Comparison of ENCODE assay signal across 23 mouse cellular contexts in genomic region chr10:110112669-110113458, GRCm38 (mm10).
DNase-seq lines count a peak whose midpoint lies in the region; ATAC-seq lines count a peak whose summit lies in the region.
"Had no signal": no experiment of that assay in that cellular context is flagged by ENCODE, and none has a peak within 500 bp of the region (broad histone marks: within the 10 kb centered on the region; RNA-seq: fewer than 3 reads in every experiment).

No protein-coding gene starts in this region.

- no peak overlapping the region for H3K9ac ChIP-seq in hindbrain, embryonic 16.5 days (ENCODE audit: low read depth, low read length)
- H3K9ac ChIP-seq in kidney, embryonic 16.5 days (replicated peaks; ENCODE audit: low read length) = no peak overlapping the region
- no peak overlapping the region for H3K9ac ChIP-seq in midbrain, embryonic 11.5 days (ENCODE audit: low read length)
- H3K9ac ChIP-seq: embryonic facial prominence, embryonic 12.5 days; forebrain, embryonic 12.5 days; forebrain, postnatal 0 days; heart, embryonic 15.5 days; hindbrain, embryonic 15.5 days had no signal

- DNase-seq in hindbrain, embryonic 10.5 days (ENCODE audit: low spot score) = peak; percentile 10
- DNase-seq in kidney, postnatal 36 days = no peak
- DNase-seq in midbrain, embryonic 11.5 days (ENCODE audit: low spot score, missing footprints) = peak; percentile 47
- DNase-seq in midbrain, embryonic 10.5 days (ENCODE audit: low spot score) = no peak
- peak; percentile 17 for DNase-seq in embryo, embryonic 9.5 days (ENCODE audit: extremely low spot score)
- DNase-seq in spleen, postnatal 14 days (ENCODE audit: low spot score in 2 of 2) = no peak
- DNase-seq: adrenal gland, postnatal 14 days; cerebellum, adult 2 months; cerebellum, postnatal 10 days; forebrain, postnatal 0 days; gastrocnemius, postnatal 14 days; heart, adult 2 months; heart, postnatal 14 days had no signal

- 0 out of 2 replicates have a peak, but pooled peaks cover 6% of the 10 kb centered on the region for H3K4me1 ChIP-seq in hindbrain, embryonic 10.5 days (replicated peaks)
- no peaks in the 10 kb centered on the region for H3K4me1 ChIP-seq in hindbrain, embryonic 16.5 days (ENCODE audit: control insufficient read depth, insufficient read depth, low read depth, low read length)
- H3K4me1 ChIP-seq in kidney, embryonic 16.5 days (ENCODE audit: insufficient read depth, low read length) = peaks cover 6% of the 10 kb centered on the region; the same call in 1 of the 2 replicates
- 0 out of 2 replicates have a peak, but pooled peaks cover 4% of the 10 kb centered on the region for H3K4me1 ChIP-seq in midbrain, embryonic 11.5 days (ENCODE audit: control insufficient read depth, insufficient read depth, low read length)
- H3K4me1 ChIP-seq in midbrain, embryonic 10.5 days = peaks cover 6% of the 10 kb centered on the region
- H3K4me1 ChIP-seq: forebrain, embryonic 12.5 days; heart, embryonic 15.5 days; hindbrain, embryonic 15.5 days had no signal

- no peaks in the 10 kb centered on the region for H3K36me3 ChIP-seq in hindbrain, embryonic 10.5 days
- H3K36me3 ChIP-seq in hindbrain, embryonic 16.5 days (ENCODE audit: control insufficient read depth, insufficient read depth, low read length) = no peaks in the 10 kb centered on the region
- no peaks in the 10 kb centered on the region for H3K36me3 ChIP-seq in kidney, embryonic 16.5 days (ENCODE audit: insufficient read depth, low read length)
- H3K36me3 ChIP-seq in midbrain, embryonic 11.5 days (ENCODE audit: control insufficient read depth, insufficient read depth, low read length) = no peaks in the 10 kb centered on the region
- H3K36me3 ChIP-seq in midbrain, embryonic 10.5 days = no peaks in the 10 kb centered on the region
- H3K36me3 ChIP-seq: embryonic facial prominence, embryonic 12.5 days; forebrain, embryonic 12.5 days; heart, embryonic 15.5 days; hindbrain, embryonic 15.5 days had no signal

- H3K27me3 ChIP-seq in hindbrain, embryonic 10.5 days (ENCODE audit: insufficient read depth, poor library complexity, severe bottlenecking) = no peaks in the 10 kb centered on the region
- H3K27me3 ChIP-seq in hindbrain, embryonic 16.5 days (replicated peaks; ENCODE audit: control insufficient read depth, insufficient read depth, low read length) = no peaks in the 10 kb centered on the region
- H3K27me3 ChIP-seq in kidney, embryonic 16.5 days (ENCODE audit: insufficient read depth, low read length) = no peaks in the 10 kb centered on the region
- H3K27me3 ChIP-seq in midbrain, embryonic 11.5 days (ENCODE audit: control insufficient read depth, insufficient read depth, low read length) = no peaks in the 10 kb centered on the region
- no peaks in the 10 kb centered on the region for H3K27me3 ChIP-seq in midbrain, embryonic 10.5 days (ENCODE audit: low read depth, poor library complexity, severe bottlenecking)
- H3K27me3 ChIP-seq: CH12.LX; embryonic facial prominence, embryonic 12.5 days; forebrain, embryonic 12.5 days; heart, embryonic 15.5 days; hindbrain, embryonic 15.5 days; Patski had no signal

- H3K9me3 ChIP-seq in hindbrain, embryonic 10.5 days = no peaks in the 10 kb centered on the region
- no peaks in the 10 kb centered on the region for H3K9me3 ChIP-seq in hindbrain, embryonic 16.5 days (ENCODE audit: control insufficient read depth, low read length)
- H3K9me3 ChIP-seq in kidney, embryonic 16.5 days (ENCODE audit: low read length) = no peaks in the 10 kb centered on the region
- no peaks in the 10 kb centered on the region for H3K9me3 ChIP-seq in midbrain, embryonic 11.5 days (ENCODE audit: control insufficient read depth, low read length)
- no peaks in the 10 kb centered on the region for H3K9me3 ChIP-seq in midbrain, embryonic 10.5 days (replicated peaks)
- H3K9me3 ChIP-seq: embryonic facial prominence, embryonic 12.5 days; forebrain, embryonic 12.5 days; heart, embryonic 15.5 days; hindbrain, embryonic 15.5 days had no signal

- no peak overlapping the region for H3K27ac ChIP-seq in hindbrain, embryonic 10.5 days
- H3K27ac ChIP-seq in hindbrain, embryonic 16.5 days (ENCODE audit: low read depth, low read length) = no peak overlapping the region
- no peak overlapping the region for H3K27ac ChIP-seq in kidney, embryonic 16.5 days (ENCODE audit: low read length)
- H3K27ac ChIP-seq in midbrain, embryonic 11.5 days (ENCODE audit: low read depth, low read length) = no peak overlapping the region
- no peak overlapping the region for H3K27ac ChIP-seq in midbrain, embryonic 10.5 days (replicated peaks)
- H3K27ac ChIP-seq: embryonic facial prominence, embryonic 12.5 days; forebrain, embryonic 12.5 days; heart, adult 2 months; heart, embryonic 15.5 days; hindbrain, embryonic 15.5 days had no signal

- no peak overlapping the region for H3K4me2 ChIP-seq in hindbrain, embryonic 16.5 days (ENCODE audit: low read length)
- no peak overlapping the region for H3K4me2 ChIP-seq in kidney, embryonic 16.5 days (replicated peaks; ENCODE audit: low read depth, low read length)
- H3K4me2 ChIP-seq in midbrain, embryonic 11.5 days = no peak overlapping the region
- H3K4me2 ChIP-seq: embryonic facial prominence, embryonic 12.5 days; forebrain, embryonic 12.5 days; heart, embryonic 11.5 days; heart, embryonic 15.5 days; hindbrain, embryonic 15.5 days had no signal

- no peak for ATAC-seq in hindbrain, embryonic 16.5 days
- peak; percentile 75 for ATAC-seq in kidney, embryonic 16.5 days (ENCODE audit: low FRiP score, low TSS enrichment)
- 0 out of 2 replicates have a peak, but pooled peaks have one; percentile 22 for ATAC-seq in midbrain, embryonic 11.5 days (ENCODE audit: low FRiP score)
- ATAC-seq: activated CD4-positive, CD25-positive, alpha-beta regulatory T cell, adult 4 months; forebrain, postnatal 0 days; Patski had no signal

- no peak overlapping the region for H3K4me3 ChIP-seq in hindbrain, embryonic 10.5 days
- no peak overlapping the region for H3K4me3 ChIP-seq in hindbrain, embryonic 16.5 days (ENCODE audit: low read length)
- H3K4me3 ChIP-seq in kidney, embryonic 16.5 days (ENCODE audit: low read length) = no peak overlapping the region
- H3K4me3 ChIP-seq in midbrain, embryonic 11.5 days (ENCODE audit: low read depth, low read length) = no peak overlapping the region
- H3K4me3 ChIP-seq in midbrain, embryonic 10.5 days = no peak overlapping the region
- H3K4me3 ChIP-seq: embryonic facial prominence, embryonic 12.5 days; forebrain, embryonic 12.5 days; heart, adult 2 months; heart, embryonic 15.5 days; hindbrain, embryonic 15.5 days had no signal

- WGBS in hindbrain, embryonic 10.5 days = 69% methylated on average over 5 of the region's 5 CpGs
- 80% methylated on average over 5 of the region's 5 CpGs for whole genome bisulfite sequencing in hindbrain, embryonic 16.5 days
- 48% methylated on average over 5 of the region's 5 CpGs for WGBS in kidney, embryonic 16.5 days
- 75% methylated on average over 5 of the region's 5 CpGs for WGBS in midbrain, embryonic 11.5 days
- 77% methylated on average over 5 of the region's 5 CpGs for WGBS in midbrain, embryonic 10.5 days

Comparison
In these comparisons a context has a peak if more than half of its experiments do, and no peak if none do; other contexts are left out.
1. DNase-seq: peak in hindbrain, embryonic 10.5 days (single experiment), midbrain, embryonic 11.5 days (single experiment) and embryo, embryonic 9.5 days (single experiment); none in kidney, postnatal 36 days (0 of 2), midbrain, embryonic 10.5 days (single experiment) and spleen, postnatal 14 days (0 of 2).